Mouse (Mus musculus): Measurements from ENCODE around the gene Zbtb43. TPM values are rescaled to one million over a fixed set of nuclear protein-coding genes. Genes with fewer than 3 reads are reported as not detected.

Gene Zbtb43
- polyA plus RNA-seq, 1 experiment: 23.4 TPM

- no peak overlapping the region for H3K27ac ChIP-seq (ENCODE audit: insufficient read depth, low read length)
- no peaks in the 10 kb centered on the region for H3K9me3 ChIP-seq (replicated peaks; ENCODE audit: control insufficient read depth, insufficient read depth, low read length, poor library complexity, severe bottlenecking)
- H3K4me1 ChIP-seq (ENCODE audit: control insufficient read depth, insufficient read depth, low read length): no peaks in the 10 kb centered on the region
- H3K4me3 ChIP-seq (ENCODE audit: low read depth, low read length): no peak overlapping the region
- H3K36me3 ChIP-seq (ENCODE audit: control insufficient read depth, insufficient read depth, low read length, poor library complexity, severe bottlenecking): peaks cover 10% of the 10 kb centered on the region; the same call in 1 of the 2 replicates
- TF ChIP-seq EP300 (IDR thresholded peaks at IDR 0.05; ENCODE audit: insufficient read depth, low read depth, low read length): no peak
- TF ChIP-seq POLR2A (IDR thresholded peaks at IDR 0.05; ENCODE audit: insufficient read depth, low read length): no peak
- TF ChIP-seq CTCF (IDR thresholded peaks at IDR 0.05; ENCODE audit: low read depth, low read length): no peak
- no peak overlapping the region for H3K9ac ChIP-seq (ENCODE audit: low read depth, poor library complexity, severe bottlenecking)
- no peaks in the 10 kb centered on the region for H3K27me3 ChIP-seq (ENCODE audit: control insufficient read depth, insufficient read depth, low read length, poor library complexity, severe bottlenecking)
Observed at GRCm38 (mm10) chr2:33414019-33414418, 54.3 kb downstream of the Zbtb43 start.

- Histone ChIP-seq H3K9ac (ENCODE audit: low read depth, poor library complexity, severe bottlenecking) (no peak overlapping the region), H3K36me3 (ENCODE audit: control insufficient read depth, insufficient read depth, low read length, poor library complexity, severe bottlenecking) (peaks cover 10% of the 10 kb centered on the region; the same call in 1 of the 2 replicates), H3K4me1 (ENCODE audit: control insufficient read depth, insufficient read depth, low read length) (no peaks in the 10 kb centered on the region), H3K27ac (ENCODE audit: insufficient read depth, low read length) (no peak overlapping the region), H3K4me3 (ENCODE audit: low read depth, low read length) (no peak overlapping the region), H3K9me3 (replicated peaks; ENCODE audit: control insufficient read depth, insufficient read depth, low read length, poor library complexity, severe bottlenecking) (no peaks in the 10 kb centered on the region), H3K27me3 (ENCODE audit: control insufficient read depth, insufficient read depth, low read length, poor library complexity, severe bottlenecking) (no peaks in the 10 kb centered on the region)
- TF ChIP-seq POLR2A (IDR thresholded peaks at IDR 0.05; ENCODE audit: insufficient read depth, low read length): no peak
- no peak for TF ChIP-seq EP300 (IDR thresholded peaks at IDR 0.05; ENCODE audit: insufficient read depth, low read depth, low read length)
- TF ChIP-seq CTCF (IDR thresholded peaks at IDR 0.05; ENCODE audit: low read depth, low read length): no peak
Observed at GRCm38 (mm10) chr2:33412111-33412510, 56.2 kb downstream of the Zbtb43 start.

- no peaks in the 10 kb centered on the region for H3K36me3 ChIP-seq (ENCODE audit: control insufficient read depth, insufficient read depth, low read length, poor library complexity, severe bottlenecking)
- no peak overlapping the region for H3K4me3 ChIP-seq (ENCODE audit: low read depth, low read length)
- no peaks in the 10 kb centered on the region for H3K4me1 ChIP-seq (ENCODE audit: control insufficient read depth, insufficient read depth, low read length)
- H3K27me3 ChIP-seq (ENCODE audit: control insufficient read depth, insufficient read depth, low read length, poor library complexity, severe bottlenecking): no peaks in the 10 kb centered on the region
- no peak overlapping the region for H3K9ac ChIP-seq (ENCODE audit: low read depth, poor library complexity, severe bottlenecking)
- TF ChIP-seq EP300 (IDR thresholded peaks at IDR 0.05; ENCODE audit: insufficient read depth, low read depth, low read length): no peak
- TF ChIP-seq POLR2A (IDR thresholded peaks at IDR 0.05; ENCODE audit: insufficient read depth, low read length): no peak
- TF ChIP-seq CTCF (IDR thresholded peaks at IDR 0.05; ENCODE audit: low read depth, low read length): no peak
- H3K9me3 ChIP-seq (replicated peaks; ENCODE audit: control insufficient read depth, insufficient read depth, low read length, poor library complexity, severe bottlenecking): no peaks in the 10 kb centered on the region
- no peak overlapping the region for H3K27ac ChIP-seq (ENCODE audit: insufficient read depth, low read length)
Observed at GRCm38 (mm10) chr2:33403511-33404003, 64.8 kb downstream of the Zbtb43 start.

- Histone ChIP-seq H3K4me1 (ENCODE audit: control insufficient read depth, insufficient read depth, low read length) (no peaks in the 10 kb centered on the region), H3K36me3 (ENCODE audit: control insufficient read depth, insufficient read depth, low read length, poor library complexity, severe bottlenecking) (no peaks in the 10 kb centered on the region), H3K9me3 (replicated peaks; ENCODE audit: control insufficient read depth, insufficient read depth, low read length, poor library complexity, severe bottlenecking) (no peaks in the 10 kb centered on the region), H3K4me3 (ENCODE audit: low read depth, low read length) (no peak overlapping the region), H3K27me3 (ENCODE audit: control insufficient read depth, insufficient read depth, low read length, poor library complexity, severe bottlenecking) (no peaks in the 10 kb centered on the region), H3K9ac (ENCODE audit: low read depth, poor library complexity, severe bottlenecking) (no peak overlapping the region), H3K27ac (ENCODE audit: insufficient read depth, low read length) (no peak overlapping the region)
- TF ChIP-seq POLR2A (IDR thresholded peaks at IDR 0.05; ENCODE audit: insufficient read depth, low read length): no peak
- no peak for TF ChIP-seq CTCF (IDR thresholded peaks at IDR 0.05; ENCODE audit: low read depth, low read length)
- no peak for TF ChIP-seq EP300 (IDR thresholded peaks at IDR 0.05; ENCODE audit: insufficient read depth, low read depth, low read length)
Observed at GRCm38 (mm10) chr2:33402638-33403037, 65.7 kb downstream of the Zbtb43 start.

GRCm38 (mm10) chr2:33402236-33402635, 66.1 kb downstream of the Zbtb43 start:
- Histone ChIP-seq H3K36me3 (ENCODE audit: control insufficient read depth, insufficient read depth, low read length, poor library complexity, severe bottlenecking) (no peaks in the 10 kb centered on the region), H3K27ac (ENCODE audit: insufficient read depth, low read length) (no peak overlapping the region), H3K4me1 (ENCODE audit: control insufficient read depth, insufficient read depth, low read length) (no peaks in the 10 kb centered on the region), H3K4me3 (ENCODE audit: low read depth, low read length) (no peak overlapping the region), H3K9ac (ENCODE audit: low read depth, poor library complexity, severe bottlenecking) (no peak overlapping the region), H3K27me3 (ENCODE audit: control insufficient read depth, insufficient read depth, low read length, poor library complexity, severe bottlenecking) (no peaks in the 10 kb centered on the region), H3K9me3 (replicated peaks; ENCODE audit: control insufficient read depth, insufficient read depth, low read length, poor library complexity, severe bottlenecking) (no peaks in the 10 kb centered on the region)
- TF ChIP-seq CTCF (IDR thresholded peaks at IDR 0.05; ENCODE audit: low read depth, low read length): peak; percentile 88
- no peak for TF ChIP-seq EP300 (IDR thresholded peaks at IDR 0.05; ENCODE audit: insufficient read depth, low read depth, low read length)
- no peak for TF ChIP-seq POLR2A (IDR thresholded peaks at IDR 0.05; ENCODE audit: insufficient read depth, low read length)

- Histone ChIP-seq H3K9me3 (replicated peaks; ENCODE audit: control insufficient read depth, insufficient read depth, low read length, poor library complexity, severe bottlenecking) (no peaks in the 10 kb centered on the region), H3K27me3 (ENCODE audit: control insufficient read depth, insufficient read depth, low read length, poor library complexity, severe bottlenecking) (no peaks in the 10 kb centered on the region), H3K4me1 (ENCODE audit: control insufficient read depth, insufficient read depth, low read length) (no peaks in the 10 kb centered on the region), H3K36me3 (ENCODE audit: control insufficient read depth, insufficient read depth, low read length, poor library complexity, severe bottlenecking) (no peaks in the 10 kb centered on the region), H3K9ac (ENCODE audit: low read depth, poor library complexity, severe bottlenecking) (no peak overlapping the region), H3K27ac (ENCODE audit: insufficient read depth, low read length) (no peak overlapping the region), H3K4me3 (ENCODE audit: low read depth, low read length) (no peak overlapping the region)
- no peak for TF ChIP-seq EP300 (IDR thresholded peaks at IDR 0.05; ENCODE audit: insufficient read depth, low read depth, low read length)
- TF ChIP-seq CTCF (IDR thresholded peaks at IDR 0.05; ENCODE audit: low read depth, low read length): peak; percentile 63
Observed at GRCm38 (mm10) chr2:33401217-33401616, 67.1 kb downstream of the Zbtb43 start.

Data from ES-Bruce4 (cell line).